Mouse (Mus musculus): ENCODE data around the gene Zfp972. TPM values are rescaled to one million over a fixed set of nuclear protein-coding genes. Genes with fewer than 3 reads are reported as not detected.
A peak's percentile ranks its signal among the peaks of the same experiment; 100 is the strongest.
"Not testable (repeated sequence)": the region's sequence is repeated elsewhere in the genome, so short reads cannot be mapped to it uniquely, and the experiment has no call there.

Gene Zfp972
- polyA plus RNA-seq (2015; fragmentation: Nextera tagmentation; extraction: Ambion mirVana) = 0.45 and 0.80 TPM in 2 replicates

DNA sequence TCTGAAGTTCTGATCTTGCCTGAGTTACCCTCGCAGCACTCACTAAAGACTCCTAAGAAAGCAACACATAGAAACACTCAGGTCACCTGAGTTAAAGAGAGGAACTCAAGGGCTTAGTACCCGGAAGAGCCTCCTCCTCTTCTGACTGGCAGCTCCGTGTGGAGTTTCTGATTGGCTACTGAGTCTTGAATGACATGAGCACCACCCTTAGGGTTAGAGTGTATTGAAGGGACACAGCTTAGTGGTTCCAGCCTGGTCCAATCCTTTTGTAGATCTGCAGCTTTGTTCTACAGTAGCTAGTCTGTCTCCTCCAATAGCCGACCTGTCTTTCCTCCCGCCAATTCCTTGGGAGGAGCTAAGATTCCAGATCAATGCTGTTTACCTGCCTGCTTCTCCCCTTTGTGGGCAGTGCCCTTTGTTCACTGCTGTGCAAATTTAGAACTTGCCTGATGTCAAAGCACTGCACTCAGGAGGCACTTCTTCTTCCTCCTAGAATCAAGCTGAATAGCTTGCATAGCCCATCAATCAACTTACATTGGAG, at the start of gene Zfp972:
Zfp972 (minus strand) TSS at position 51 of the 541 bp plus-strand sequence.
- H3K27me3 ChIP-seq (replicated peaks; ENCODE audit: insufficient read depth, low read length); ATAC-seq; DNase-seq (ENCODE audit: low spot score); H3K4me1 ChIP-seq (ENCODE audit: insufficient read depth, low read depth, low read length); H3K36me3 ChIP-seq (ENCODE audit: insufficient read depth, low read length); H3K27ac ChIP-seq (ENCODE audit: low read length); H3K4me2 ChIP-seq (replicated peaks; ENCODE audit: low read depth, low read length); H3K9ac ChIP-seq (replicated peaks; ENCODE audit: low read depth); H3K4me3 ChIP-seq (ENCODE audit: low read depth, low read length); H3K9me3 ChIP-seq (ENCODE audit: low read length): not testable (repeated sequence)
- WGBS = 62% methylated on average over 4 of the region's 5 CpGs

DNA sequence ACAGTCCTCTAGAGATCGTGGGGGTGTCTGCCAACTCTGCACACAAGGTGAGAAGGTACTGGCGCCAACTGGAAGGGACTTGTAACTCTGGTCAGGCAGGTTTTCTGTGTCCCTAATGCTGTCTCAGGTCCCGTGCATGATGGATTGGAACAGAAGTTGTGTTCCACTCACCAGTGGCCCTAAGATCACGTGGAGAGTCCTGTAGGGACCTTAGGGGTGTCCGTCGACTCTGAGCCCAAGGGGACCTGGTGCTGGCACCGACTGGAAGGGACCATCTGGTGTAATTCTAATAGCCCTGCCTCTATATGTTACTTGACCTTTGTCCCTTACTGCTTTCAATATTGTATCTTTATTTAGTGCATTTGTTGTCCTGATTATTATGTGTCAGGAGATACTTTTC, 49.4 kb upstream of the Zfp972 start:
- not testable (repeated sequence) for H3K9me3 ChIP-seq (ENCODE audit: low read length); H3K4me1 ChIP-seq (ENCODE audit: insufficient read depth, low read depth, low read length); DNase-seq (ENCODE audit: low spot score); H3K4me3 ChIP-seq (ENCODE audit: low read depth, low read length); H3K4me2 ChIP-seq (replicated peaks; ENCODE audit: low read depth, low read length); H3K27ac ChIP-seq (ENCODE audit: low read length); H3K9ac ChIP-seq (replicated peaks; ENCODE audit: low read depth); ATAC-seq; H3K36me3 ChIP-seq (ENCODE audit: insufficient read depth, low read length); H3K27me3 ChIP-seq (replicated peaks; ENCODE audit: insufficient read depth, low read length)
- 62% methylated on average over 7 of the region's 7 CpGs for WGBS

- not testable (repeated sequence) for H3K4me1 ChIP-seq (ENCODE audit: insufficient read depth, low read depth, low read length); H3K9ac ChIP-seq (replicated peaks; ENCODE audit: low read depth); H3K36me3 ChIP-seq (ENCODE audit: insufficient read depth, low read length); H3K27me3 ChIP-seq (replicated peaks; ENCODE audit: insufficient read depth, low read length); H3K27ac ChIP-seq (ENCODE audit: low read length); ATAC-seq; H3K9me3 ChIP-seq (ENCODE audit: low read length)
- peak within 1 kb of the TSS; percentile 40; the same call in 1 of the 2 replicates for H3K4me2 ChIP-seq (replicated peaks; ENCODE audit: low read depth, low read length)
- peak within 1 kb of the TSS; percentile 31 for H3K4me3 ChIP-seq (ENCODE audit: low read depth, low read length)
- peak; percentile 17 for DNase-seq (ENCODE audit: low spot score)
- WGBS = 5% methylated on average over 3 of the region's 7 CpGs
Measured at GRCm38 (mm10) chr2:177957145-177957544, 31.7 kb upstream of the Zfp972 start, which contains the start of gene Gm14326. Gm14326 (minus strand) TSS chr2:177957297.

DNA sequence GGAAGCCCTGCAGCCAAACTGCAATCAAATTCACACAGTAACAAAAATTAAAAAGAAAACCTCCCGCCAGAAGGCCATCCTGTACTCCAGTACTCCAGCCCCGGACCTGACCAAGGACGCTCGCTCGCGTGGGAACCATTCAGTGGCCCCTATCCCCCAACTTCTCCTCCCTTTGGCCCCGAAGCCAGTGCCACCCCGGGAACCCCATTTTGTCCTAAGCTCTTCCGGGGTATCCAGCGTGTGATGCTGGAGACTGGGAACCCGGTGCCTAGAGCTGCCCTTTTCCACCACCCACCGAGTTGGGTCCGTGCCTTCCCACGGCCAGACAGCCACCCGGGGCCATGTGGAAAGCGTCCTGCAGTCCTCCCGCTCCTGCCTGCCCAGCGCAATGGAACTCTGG, 31.3 kb upstream of the Zfp972 start:
- not testable (repeated sequence) for H3K27ac ChIP-seq (ENCODE audit: low read length); H3K9ac ChIP-seq (replicated peaks; ENCODE audit: low read depth); H3K27me3 ChIP-seq (replicated peaks; ENCODE audit: insufficient read depth, low read length); ATAC-seq; H3K9me3 ChIP-seq (ENCODE audit: low read length); H3K36me3 ChIP-seq (ENCODE audit: insufficient read depth, low read length); DNase-seq (ENCODE audit: low spot score); H3K4me1 ChIP-seq (ENCODE audit: insufficient read depth, low read depth, low read length)
- H3K4me2 ChIP-seq (replicated peaks; ENCODE audit: low read depth, low read length) = peak overlapping the region; percentile 40; the same call in 1 of the 2 replicates
- 4% methylated on average over 17 of the region's 18 CpGs for WGBS
- H3K4me3 ChIP-seq (ENCODE audit: low read depth, low read length) = peak overlapping the region; percentile 31

GRCm38 (mm10) chr2:177903276-177903675, 22.1 kb downstream of the Zfp972 start:
- not testable (repeated sequence) for H3K4me1 ChIP-seq (ENCODE audit: insufficient read depth, low read depth, low read length); DNase-seq (ENCODE audit: low spot score); H3K4me3 ChIP-seq (ENCODE audit: low read depth, low read length); H3K9ac ChIP-seq (replicated peaks; ENCODE audit: low read depth); H3K9me3 ChIP-seq (ENCODE audit: low read length); H3K27ac ChIP-seq (ENCODE audit: low read length); H3K27me3 ChIP-seq (replicated peaks; ENCODE audit: insufficient read depth, low read length); H3K4me2 ChIP-seq (replicated peaks; ENCODE audit: low read depth, low read length); ATAC-seq; H3K36me3 ChIP-seq (ENCODE audit: insufficient read depth, low read length)
- WGBS = 67% methylated on average over 3 of the region's 12 CpGs

DNA sequence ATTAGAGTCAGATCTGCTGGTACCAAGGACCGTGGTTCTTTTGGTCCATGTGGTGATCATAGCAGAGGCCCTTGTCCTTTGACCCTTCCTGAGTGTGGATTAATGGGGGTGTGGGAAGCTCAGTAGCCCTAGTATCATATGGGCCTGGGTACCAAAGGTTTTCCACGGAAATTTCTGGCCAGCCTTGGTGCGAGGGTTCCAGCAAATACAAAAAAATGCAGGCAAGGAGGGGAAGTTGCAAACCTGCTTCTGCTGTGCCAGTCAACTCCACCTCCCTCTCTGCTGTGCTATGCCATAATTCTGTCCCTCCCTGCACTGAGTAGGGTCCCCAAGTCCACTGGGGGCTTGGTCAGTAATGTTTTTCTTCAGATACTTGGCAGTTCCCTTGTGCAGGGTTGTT, 27.2 kb downstream of the Zfp972 start:
- not testable (repeated sequence) for H3K9me3 ChIP-seq (ENCODE audit: low read length); ATAC-seq; DNase-seq (ENCODE audit: low spot score); H3K4me1 ChIP-seq (ENCODE audit: insufficient read depth, low read depth, low read length); H3K36me3 ChIP-seq (ENCODE audit: insufficient read depth, low read length); H3K4me3 ChIP-seq (ENCODE audit: low read depth, low read length); H3K9ac ChIP-seq (replicated peaks; ENCODE audit: low read depth); H3K27me3 ChIP-seq (replicated peaks; ENCODE audit: insufficient read depth, low read length); H3K27ac ChIP-seq (ENCODE audit: low read length); H3K4me2 ChIP-seq (replicated peaks; ENCODE audit: low read depth, low read length)
- 79% methylated on average over 2 of the region's 3 CpGs for WGBS

DNA sequence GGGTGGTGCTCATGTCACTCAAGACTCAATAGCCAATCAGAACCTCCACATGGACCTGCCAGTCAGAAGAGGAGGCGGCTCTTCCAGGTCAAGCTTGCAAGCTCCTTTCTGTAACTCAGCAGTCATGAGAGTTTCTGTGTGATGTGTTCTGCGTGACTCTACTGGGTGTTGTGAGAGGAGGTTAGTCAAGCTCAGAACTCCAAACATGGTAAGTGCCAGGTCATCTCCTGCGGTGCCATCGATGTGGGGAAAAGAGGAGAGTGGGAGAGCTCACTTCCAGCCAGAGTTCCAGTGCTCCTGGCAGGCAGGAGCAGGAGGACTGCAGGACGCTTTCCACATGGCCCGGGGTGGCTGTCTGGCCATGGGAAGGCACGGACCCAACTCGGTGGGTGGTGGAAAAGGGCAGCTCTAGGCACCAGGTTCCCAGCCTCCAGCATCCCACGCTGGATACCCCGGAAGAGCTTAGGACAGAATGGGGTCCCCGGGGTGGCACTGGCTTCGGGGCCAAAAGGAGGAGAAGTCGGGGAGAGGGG, 28.3 kb downstream of the Zfp972 start, which contains the start of gene Gm14327:
Gm14327 (plus strand) TSS at position 51 of the 533 bp plus-strand sequence.
- not testable (repeated sequence) for DNase-seq (ENCODE audit: low spot score); ATAC-seq; H3K36me3 ChIP-seq (ENCODE audit: insufficient read depth, low read length); H3K4me3 ChIP-seq (ENCODE audit: low read depth, low read length); H3K4me1 ChIP-seq (ENCODE audit: insufficient read depth, low read depth, low read length); H3K4me2 ChIP-seq (replicated peaks; ENCODE audit: low read depth, low read length); H3K27ac ChIP-seq (ENCODE audit: low read length); H3K9ac ChIP-seq (replicated peaks; ENCODE audit: low read depth); H3K27me3 ChIP-seq (replicated peaks; ENCODE audit: insufficient read depth, low read length); H3K9me3 ChIP-seq (ENCODE audit: low read length)
- 29% methylated on average over 6 of the region's 13 CpGs for whole genome bisulfite sequencing

DNA sequence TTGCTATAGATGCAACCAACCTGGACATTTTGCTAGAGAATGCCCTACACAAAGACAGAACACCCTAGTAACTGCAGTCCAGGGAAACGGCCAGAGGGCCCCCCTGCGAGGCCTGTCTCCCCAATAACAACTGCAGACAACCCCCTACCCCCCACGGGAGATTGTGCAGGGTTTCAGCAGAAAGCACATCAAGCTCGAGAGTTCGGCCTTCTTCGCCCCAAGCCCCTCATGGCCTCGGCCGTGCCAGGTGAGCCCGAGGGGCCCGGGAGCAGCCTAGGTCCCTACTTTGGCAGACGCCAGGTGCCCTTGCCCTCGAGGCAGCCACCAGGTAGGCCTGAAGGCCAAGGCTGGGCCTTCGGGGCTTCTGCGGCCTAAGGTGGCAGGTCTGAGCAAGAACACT, 37.7 kb downstream of the Zfp972 start:
- H3K9me3 ChIP-seq (ENCODE audit: low read length); H3K9ac ChIP-seq (replicated peaks; ENCODE audit: low read depth); H3K27ac ChIP-seq (ENCODE audit: low read length); ATAC-seq; H3K4me1 ChIP-seq (ENCODE audit: insufficient read depth, low read depth, low read length); DNase-seq (ENCODE audit: low spot score); H3K4me3 ChIP-seq (ENCODE audit: low read depth, low read length); H3K27me3 ChIP-seq (replicated peaks; ENCODE audit: insufficient read depth, low read length); H3K36me3 ChIP-seq (ENCODE audit: insufficient read depth, low read length); H3K4me2 ChIP-seq (replicated peaks; ENCODE audit: low read depth, low read length): not testable (repeated sequence)
- 89% methylated on average over 10 of the region's 14 CpGs for WGBS

GRCm38 (mm10) chr2:177862254-177862653, 63.2 kb downstream of the Zfp972 start:
- not testable (repeated sequence) for H3K36me3 ChIP-seq (ENCODE audit: insufficient read depth, low read length); H3K9me3 ChIP-seq (ENCODE audit: low read length); H3K4me3 ChIP-seq (ENCODE audit: low read depth, low read length); H3K9ac ChIP-seq (replicated peaks; ENCODE audit: low read depth); H3K4me1 ChIP-seq (ENCODE audit: insufficient read depth, low read depth, low read length); H3K4me2 ChIP-seq (replicated peaks; ENCODE audit: low read depth, low read length); DNase-seq (ENCODE audit: low spot score); H3K27ac ChIP-seq (ENCODE audit: low read length); ATAC-seq; H3K27me3 ChIP-seq (replicated peaks; ENCODE audit: insufficient read depth, low read length)
- 71% methylated on average over 2 of the region's 2 CpGs for WGBS

Data from lung, postnatal 0 days (tissue).